Mouse (Mus musculus): ENCODE data around the gene Tmem126b.
A peak's percentile ranks its signal among the peaks of the same experiment; 100 is the strongest.

Tmem126b gene

DNA sequence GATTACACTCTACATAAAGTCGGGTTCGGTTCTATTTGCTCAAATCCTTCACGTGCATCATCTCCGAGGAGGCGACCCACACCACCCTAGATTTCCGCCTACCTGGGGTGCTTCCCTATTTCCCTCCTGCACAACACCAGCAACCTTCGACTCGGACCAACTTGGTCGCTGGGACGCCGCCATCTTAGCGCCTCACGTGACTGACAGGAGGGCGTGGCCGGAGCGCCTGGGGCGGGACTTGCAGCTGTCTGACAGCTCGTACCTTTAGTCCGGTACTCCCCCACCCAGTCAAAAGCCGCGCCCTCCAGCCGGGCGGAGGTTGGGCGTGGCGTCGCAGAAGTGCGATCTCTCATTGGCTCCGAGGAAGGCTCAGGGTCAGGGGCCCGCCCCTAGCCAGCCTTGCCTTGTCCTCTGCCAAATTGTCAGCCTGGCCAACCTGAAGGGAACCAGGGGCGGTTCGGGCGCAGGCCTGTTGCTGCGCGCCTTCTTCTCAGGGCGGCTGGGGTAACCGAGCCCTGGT lies at the start of gene Tmem126b:
Tmem126b (minus strand) TSS at position 209 of the 520 bp plus-strand sequence.
- peak; percentile 99 for DNase-seq (ENCODE audit: low spot score)

DNA sequence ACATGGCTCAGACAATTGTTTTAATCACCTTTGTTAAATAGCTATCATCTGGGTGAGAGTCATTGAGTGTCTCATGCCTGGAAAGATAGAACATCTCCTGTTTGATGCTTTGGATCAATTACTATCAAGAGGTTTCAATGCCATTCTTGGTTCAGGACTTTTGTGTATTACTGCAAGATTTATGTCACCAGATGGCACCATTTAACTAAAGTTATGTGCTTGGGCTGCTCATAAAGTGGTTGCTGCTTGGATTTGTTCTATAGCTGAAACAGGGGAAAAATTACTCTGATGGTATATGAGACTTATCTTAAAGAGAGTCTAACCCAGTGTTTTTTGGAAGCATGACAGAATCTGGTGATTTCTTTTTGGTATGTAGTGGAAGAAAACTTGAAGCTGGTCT lies 36.5 kb upstream of the Tmem126b start:
- peak; percentile 21 for DNase-seq (ENCODE audit: low spot score)

DNA sequence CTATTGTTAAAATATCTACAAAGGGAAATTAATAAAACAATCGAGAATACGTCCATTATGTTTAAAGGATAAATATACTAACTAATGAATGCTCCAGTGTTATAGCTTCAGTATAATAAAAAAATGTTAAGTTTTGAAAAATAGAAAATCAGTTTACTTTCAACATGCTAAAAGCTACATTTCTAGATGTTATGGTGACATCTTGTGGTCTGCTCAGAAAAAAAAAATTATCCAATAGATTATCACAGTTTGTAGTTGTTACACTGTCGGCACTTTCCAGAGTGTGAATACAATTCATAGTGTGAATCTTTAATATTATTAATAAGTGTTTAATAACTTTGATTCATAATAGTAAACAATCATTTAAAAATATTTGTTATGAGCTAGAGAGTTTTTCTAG lies 32.3 kb upstream of the Tmem126b start:
- no peak for DNase-seq (ENCODE audit: low spot score)

DNA sequence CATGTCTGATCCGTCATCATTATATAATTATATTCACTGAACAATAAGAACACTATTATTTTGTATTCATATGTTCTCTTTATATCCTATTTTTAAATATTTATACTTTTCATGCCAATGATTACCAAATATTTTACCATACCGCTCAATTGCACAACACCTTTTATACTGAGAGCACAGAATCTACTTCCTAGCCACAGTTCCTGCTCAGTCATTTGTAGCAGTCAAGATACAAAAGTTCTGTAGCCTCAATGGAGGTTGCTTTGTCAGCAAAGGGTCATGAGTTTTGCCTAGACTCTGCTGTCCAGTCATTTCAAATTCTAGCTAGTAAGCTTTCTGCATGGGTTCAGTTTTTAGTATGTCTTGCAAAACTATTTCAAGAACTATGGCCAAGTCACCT lies 6.8 kb upstream of the Tmem126b start:
- DNase-seq (ENCODE audit: low spot score): no peak

DNA sequence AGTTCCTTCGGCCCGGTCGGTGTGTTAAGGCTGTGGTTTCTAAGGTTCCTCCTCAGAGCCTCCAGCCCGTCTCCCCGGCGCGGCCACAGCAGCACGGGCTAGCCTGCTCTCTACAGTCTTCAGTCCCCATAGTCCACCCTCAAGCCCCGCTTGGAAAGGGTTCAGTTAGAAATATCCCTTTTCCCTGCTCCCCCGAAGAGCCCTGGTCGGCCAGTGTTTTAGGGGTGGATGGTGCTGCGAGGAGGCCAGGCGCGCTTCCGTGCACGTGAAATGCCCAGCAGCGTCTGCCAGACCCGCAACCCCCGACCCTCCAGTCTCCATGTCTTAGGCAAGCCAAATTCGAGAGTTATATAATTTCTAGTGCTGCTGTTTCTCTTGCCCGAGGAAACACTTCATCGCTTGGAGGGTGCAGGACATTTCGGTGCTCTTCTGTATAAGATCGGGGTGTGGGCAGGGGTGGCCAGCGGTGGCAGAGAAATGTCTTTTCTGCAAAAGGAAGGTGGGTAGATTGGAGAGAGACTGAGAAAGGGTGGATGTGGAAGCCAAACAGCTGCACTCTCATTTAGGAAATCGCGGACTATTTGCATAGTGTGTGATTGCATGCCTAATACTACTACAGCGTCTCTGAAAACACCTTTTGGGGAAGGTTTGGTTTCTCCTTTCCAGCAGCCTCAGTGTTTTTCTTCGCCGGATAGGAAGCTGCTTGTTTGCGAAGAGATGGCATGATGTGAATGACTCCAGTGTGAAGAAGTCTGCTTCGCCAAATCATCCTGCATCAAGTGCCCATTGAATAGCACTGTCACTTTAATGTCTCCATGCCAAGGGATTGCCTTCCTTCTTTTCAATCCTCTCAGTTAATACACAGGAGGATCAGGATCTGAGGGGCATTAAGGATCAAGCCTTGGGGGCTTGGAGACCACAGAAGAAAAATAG lies 778 bp upstream of the Tmem126b start, which contains the start of gene Dlg2:
Dlg2 (plus strand) TSS at position 360 of the 933 bp plus-strand sequence.
- peak; percentile 48 for DNase-seq (ENCODE audit: low spot score)

DNA sequence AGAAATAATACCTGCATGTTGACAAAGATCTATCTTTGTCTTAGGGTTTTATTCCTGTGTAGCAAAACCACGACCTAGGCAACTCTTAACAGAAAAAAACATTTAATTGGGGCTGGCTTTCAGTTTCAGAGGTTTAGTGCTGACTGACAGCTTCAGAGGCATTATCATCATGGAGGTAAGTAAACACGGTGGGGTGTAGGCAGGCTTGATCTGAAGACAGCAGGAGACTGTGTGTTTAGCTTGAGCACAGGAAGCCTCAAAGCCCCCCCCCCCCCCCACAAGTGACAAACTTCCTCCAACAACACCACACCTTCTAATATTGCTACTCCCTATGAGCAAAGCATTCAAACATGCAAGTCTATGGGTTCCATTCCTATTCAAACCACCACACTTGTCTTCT lies 2.3 kb downstream of the Tmem126b start:
- no peak for DNase-seq (ENCODE audit: low spot score)

DNA sequence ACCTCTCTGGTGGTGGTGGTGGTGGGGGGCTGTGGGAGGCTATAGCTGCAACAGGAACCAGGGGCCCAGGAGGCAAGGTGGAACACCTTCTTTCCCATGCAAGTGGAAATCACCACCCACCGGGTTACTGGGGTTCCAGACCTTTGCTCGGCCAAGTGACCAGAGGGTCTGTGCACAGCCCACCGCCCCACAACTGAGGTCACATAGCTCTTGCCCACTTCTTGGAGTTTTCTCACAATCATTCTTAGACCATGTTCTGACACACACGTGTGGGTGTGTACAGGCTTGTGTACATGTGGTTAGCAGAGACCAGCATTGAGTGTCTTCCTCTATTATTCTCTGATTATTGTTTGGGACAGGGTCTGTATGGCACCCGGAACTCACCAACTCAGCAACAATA lies 14.4 kb downstream of the Tmem126b start:
- DNase-seq (ENCODE audit: low spot score): no peak

DNA sequence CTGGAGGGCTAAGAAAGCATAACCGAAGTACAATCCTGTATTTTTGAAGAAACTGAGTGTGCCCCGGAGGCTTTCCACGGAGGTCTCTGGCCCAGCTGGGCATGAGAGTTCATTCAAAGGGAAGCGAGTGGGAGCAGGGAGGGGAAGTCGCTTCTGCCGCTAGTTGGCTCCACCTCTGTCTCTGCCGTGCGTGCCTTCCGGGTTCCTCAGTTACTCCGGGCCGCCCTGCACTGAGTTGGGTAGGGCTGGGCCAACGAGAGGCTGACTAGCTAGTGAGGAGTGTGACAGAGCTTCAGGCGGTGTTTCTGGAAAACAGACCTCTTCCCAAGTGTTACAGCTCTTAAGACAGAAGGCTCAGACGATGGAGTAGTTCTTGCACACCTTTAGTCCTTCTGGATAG lies 14.9 kb downstream of the Tmem126b start:
- peak; percentile 35 for DNase-seq (ENCODE audit: low spot score)

DNA sequence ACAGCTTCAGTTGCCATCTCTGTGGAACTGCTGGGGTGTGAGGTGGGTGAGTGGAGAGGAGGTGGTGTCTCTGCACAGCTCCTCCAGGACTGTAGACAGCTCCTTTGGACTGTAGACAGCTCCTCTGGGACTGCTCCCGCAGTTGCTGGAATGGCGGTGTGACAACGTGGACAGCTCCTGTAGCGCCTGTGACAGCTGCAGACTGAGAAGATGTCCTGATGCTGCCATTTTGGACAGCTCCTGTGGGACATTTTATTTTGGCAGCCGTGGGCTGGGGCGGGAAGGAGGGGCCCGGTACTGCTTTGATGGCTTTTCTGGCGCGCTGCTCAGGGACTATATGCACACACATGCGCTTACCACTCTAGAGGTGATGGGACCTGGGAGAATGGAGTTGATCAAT lies 15.5 kb downstream of the Tmem126b start:
- no peak for DNase-seq (ENCODE audit: low spot score)

DNA sequence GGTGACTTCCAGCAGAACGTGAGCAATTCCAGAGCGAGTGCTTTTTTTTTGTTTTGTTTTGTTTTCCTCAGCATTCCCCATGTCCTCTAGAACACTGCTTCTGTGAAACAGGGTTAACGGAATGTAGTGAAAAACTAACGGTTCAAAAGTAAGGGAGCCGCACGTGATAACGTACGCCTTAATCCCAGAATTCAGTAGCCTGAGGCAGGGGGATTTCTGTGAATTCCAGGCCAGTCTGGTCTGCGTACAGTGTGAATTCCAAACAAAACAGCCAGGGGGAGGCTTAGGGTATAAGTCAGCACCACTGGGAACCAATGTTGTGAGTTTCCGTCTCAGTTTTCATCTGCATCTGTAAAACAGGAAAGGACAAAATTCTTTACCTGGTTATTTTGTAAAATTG lies 18.3 kb downstream of the Tmem126b start:
- no peak for DNase-seq (ENCODE audit: low spot score)

DNA sequence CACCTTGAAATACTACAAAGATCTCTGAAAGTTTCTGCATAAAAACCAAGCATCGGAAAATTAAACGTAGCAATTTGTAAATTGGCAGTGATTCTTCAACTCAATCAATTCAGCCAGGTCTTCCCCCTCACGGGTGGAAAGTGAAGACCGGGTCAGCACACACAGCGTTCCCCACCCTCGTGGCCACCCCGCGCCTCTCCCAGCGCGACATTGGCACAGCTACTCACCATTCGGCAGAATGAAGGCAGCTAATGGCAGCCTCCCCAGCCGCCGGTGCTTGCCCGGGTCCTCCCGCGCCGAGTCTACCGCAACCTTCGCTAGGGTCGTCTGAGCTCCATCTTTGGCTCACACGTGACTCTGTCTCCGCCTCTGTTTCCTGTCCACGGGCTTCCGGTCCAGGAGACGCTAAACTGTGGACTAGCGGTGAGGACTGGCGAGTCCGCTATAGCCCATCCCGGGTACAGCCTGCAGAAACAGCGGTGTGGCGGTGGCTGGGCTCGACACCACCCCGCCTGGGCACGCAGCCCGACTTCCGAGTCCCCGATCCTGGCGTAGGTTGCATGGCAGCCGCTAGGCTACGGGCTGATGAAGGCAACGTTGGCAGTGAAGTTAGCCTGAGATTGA lies 18.8 kb downstream of the Tmem126b start, which contains the start of gene Tmem126a:
Tmem126a (minus strand) TSS at position 385 of the 624 bp plus-strand sequence.
- DNase-seq (ENCODE audit: low spot score): peak; percentile 83

DNA sequence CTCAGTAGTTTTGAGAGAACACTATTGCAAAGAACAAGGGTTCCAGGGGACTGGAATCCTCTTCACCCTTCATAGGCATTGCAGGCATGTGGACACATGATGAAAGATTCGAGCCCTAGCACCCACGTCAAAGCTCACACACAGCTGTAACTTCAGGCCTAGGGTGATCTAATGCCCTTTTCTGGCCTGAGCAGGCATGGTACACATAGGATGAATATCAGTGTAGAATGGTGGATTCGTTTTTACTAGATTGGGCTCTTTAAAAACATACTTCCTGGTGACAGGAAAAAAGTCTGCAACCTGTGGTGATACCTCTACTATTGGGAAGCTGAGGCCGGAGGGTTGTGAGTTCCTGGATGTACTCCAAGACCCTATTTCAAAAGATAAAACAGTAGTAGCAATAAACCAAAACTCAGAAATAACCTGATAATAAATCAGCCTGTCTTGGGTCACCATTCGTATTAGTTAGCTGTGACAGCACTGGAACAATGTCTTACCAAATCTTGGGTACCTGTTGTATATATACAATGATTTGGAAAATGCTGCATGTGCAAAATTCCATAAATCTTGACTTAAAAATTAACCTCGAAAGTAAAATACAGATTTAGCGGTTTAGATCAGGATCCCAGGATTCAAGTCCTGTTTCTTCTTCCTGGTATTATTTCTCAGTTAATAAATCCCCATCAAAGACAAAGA lies 19.5 kb downstream of the Tmem126b start:
- no peak for DNase-seq (ENCODE audit: low spot score)

DNA sequence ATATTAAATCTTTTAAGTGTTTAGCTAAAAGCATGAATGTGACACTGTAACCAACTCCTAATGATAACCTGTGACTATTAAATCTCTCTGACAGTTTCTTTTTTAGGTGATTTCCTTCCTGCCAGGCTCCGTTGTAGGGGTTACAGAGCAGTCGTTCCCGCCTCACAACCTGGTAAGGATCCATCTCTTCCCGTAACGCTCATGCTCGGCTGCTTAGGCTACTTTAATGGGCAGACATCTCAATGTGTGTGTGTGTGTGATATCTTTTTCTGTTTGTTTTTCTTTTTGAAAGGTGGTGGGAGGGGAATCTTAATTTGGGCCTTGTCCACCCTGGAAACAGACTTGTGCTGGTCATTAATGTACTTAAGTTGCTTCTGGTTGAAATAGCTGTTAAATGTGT lies 31.6 kb downstream of the Tmem126b start:
- no peak for DNase-seq (ENCODE audit: low spot score)

DNA sequence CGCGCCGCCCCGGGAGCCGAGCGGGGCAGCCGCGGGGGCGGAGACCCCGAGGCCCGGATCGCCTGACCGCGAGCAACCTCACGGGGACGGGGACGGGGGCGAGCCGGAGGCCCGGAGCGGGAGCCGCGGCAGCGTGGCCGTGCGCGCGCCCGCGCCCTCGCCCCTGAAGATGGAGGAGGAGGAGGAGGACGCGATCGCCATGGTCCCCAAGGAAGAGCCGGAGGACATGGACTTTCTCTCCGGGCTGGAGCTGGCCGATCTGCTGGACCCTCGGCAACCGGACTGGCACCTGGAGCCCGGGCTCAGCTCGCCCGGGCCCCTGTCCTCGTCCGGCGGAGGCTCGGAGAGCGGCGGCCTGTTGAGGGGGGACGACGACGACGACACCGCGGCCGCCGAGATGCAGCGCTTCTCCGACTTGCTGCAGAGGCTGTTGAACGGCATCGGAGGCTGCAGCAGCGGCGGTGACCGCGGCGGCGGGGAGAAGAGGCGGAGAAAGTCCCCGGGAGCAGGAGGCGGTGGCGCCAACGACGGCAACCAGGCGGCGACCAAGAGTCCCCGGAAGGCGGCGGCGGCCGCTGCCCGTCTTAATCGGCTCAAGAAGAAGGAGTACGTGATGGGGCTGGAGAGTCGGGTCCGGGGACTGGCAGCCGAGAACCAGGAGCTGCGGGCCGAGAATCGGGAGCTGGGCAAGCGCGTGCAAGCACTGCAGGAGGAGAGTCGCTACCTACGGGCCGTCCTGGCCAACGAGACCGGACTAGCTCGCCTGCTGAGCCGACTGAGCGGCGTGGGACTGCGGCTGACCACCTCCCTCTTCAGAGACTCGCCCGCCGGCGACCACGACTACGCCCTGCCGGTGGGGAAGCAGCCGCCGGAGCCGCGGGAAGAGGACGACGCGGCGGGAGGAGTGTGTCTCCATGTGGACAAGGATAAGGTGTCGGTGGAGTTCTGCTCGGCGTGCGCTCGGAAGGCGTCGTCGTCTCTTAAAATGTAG lies 32.4 kb downstream of the Tmem126b start:
- DNase-seq (ENCODE audit: low spot score): peak; percentile 67

DNA sequence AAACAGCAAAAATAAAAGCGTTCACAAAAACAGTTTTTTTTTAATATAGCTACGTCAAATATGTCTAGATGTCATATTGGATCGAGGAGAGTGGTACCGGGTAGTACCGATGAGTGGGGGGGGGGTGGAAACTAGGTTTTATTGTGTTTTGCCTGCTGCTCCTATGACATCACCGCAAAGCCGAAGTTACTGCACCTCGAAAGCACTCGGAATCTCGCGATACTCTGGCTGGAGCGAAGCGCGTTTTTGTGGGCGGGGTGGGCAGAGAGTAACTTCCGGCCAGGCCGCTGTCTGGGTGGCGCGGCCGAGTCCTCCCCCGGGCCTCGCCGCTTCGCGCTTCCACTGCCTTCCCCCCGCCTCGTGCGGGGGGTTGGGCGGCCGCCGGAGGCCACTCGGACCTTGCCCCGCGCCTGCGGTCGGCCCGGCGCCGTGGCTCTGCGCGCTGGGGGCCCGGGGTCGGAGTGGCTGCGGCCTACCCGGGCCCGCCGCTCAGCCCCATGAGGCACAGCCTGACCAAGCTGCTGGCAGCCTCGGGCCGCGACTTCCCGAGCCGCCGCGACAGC lies 33.2 kb downstream of the Tmem126b start, which contains the start of gene Crebzf:
Crebzf (plus strand) TSS at position 212 of the 563 bp plus-strand sequence.
- peak; percentile 97 for DNase-seq (ENCODE audit: low spot score)

DNA sequence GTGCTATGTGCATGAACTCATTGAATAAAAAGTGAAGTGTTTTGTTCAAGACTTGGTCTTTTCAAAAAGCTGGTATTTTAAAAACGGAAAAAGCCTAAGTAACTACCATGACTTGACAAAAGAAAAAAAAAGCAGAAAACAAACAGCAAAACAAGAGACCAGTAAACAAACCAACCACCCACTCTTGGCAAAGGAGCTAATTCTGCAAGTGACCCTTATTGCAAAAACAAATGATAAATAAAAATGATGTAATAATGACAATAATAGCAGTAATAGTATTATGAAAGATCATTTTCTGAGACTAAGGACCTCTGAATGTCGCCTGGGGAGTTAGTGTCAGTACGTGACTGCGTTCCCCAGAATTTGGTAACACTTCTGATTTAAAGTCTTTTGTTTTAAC lies 33.7 kb downstream of the Tmem126b start:
- DNase-seq (ENCODE audit: low spot score): no peak

DNA sequence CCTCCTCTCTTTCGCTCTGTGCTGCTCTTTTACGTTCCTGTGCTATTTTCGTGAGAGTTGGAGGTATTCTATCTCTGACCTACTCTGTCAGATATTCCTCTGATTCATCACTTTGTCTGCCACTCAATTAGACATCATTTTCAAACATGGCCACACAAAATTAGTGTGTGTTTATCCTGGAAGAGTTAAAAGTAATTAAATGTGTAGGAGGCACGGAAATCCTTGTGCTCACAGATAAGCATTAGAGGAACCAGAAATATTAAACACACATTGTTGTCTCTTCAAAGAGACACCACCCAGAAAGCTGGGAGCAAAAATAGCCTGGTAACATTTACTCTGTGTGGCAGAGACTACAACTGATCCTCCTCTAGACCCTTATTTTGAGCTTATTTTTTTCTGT lies 35.8 kb downstream of the Tmem126b start:
- DNase-seq (ENCODE audit: low spot score): no peak

DNA sequence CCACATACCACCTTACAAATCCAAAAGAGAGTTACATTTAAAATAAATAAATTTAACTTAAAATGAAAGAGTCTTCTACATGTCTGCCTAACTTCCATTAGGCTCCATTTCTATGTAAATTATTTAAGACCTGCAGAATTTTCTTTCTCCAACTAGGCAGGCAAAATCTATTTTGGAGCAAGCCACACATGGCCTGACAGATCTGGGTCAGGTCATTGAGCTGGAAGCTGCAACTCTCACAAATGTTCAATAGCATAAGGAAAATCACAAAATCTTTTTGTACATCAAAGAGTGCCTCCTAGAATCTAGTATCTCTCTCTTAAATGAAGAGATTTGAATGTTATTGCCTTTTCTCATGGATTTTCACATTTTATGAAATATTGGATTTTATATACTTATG lies 43.6 kb downstream of the Tmem126b start:
- DNase-seq (ENCODE audit: low spot score): no peak

DNA sequence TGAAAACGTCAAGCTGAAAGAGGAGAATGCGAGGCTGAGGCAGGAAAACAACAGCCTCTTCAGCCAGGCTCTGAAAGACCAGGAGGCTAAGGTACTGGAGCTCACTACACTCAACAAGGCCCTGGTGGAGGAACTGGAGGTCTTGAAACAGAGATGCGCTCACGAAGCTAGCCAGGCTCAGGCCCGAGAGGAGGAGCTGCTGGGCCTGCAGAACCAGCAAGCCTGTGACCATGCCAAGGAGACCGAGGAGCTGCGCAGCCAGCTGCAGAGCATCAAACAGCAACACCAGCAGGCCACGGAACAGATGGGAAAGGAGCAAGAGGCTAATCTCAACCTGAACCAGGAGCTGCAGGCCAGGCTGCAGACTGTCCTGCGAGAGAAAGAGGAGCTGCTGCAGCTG lies 48.8 kb downstream of the Tmem126b start:
- no peak for DNase-seq (ENCODE audit: low spot score)
